Mouse (Mus musculus) liver, postnatal 0 days (tissue): ENCODE measurements around the gene Ankrd17.

Experiments used
- CTCF ChIP-seq: sonication (generic); IDR thresholded peaks from 2 replicates; pipeline ENCODE4 v1.5.1; 2016; ENCODE audit warnings: antibody characterized with exemption, low read depth
- EP300 ChIP-seq: IDR thresholded peaks from 2 replicates; pipeline ENCODE4 v1.6.1; 2016; ENCODE audit warnings: antibody characterized with exemption, low read depth, mild to moderate bottlenecking

- TF ChIP-seq CTCF, result no peak
- TF ChIP-seq EP300, result no peak
Measured at GRCm38 (mm10) chr5:90247503-90247902, 118.9 kb downstream of the Ankrd17 start.
